Mouse (Mus musculus): ENCODE data around the gene Ctdspl. TPM values are rescaled to one million over a fixed set of nuclear protein-coding genes. Genes with fewer than 3 reads are reported as not detected.
A peak's percentile ranks its signal among the peaks of the same experiment; 100 is the strongest.

Ctdspl gene
- polyA plus RNA-seq, 1 experiment from 2014 or later, result 4.2 TPM

DNA sequence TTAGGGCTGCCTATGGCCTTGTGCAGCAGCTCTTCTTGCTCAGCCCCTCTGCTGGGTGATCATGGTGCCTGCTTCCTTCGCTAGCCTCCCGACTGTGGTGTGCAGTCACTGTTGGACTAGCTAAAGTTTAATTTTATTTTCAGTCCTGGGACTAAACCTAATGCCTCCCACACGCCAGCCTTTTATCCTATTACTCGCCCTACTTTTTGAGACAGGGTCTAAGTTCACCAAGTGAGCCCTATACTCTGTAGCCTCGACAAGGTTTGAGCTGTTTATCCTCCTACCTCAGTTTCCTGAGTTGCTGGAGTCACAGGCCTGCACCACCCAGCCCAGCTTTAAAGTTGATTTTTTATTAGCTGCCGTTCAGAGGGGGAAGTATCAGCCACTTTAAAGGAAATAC, 99.0 kb downstream of the Ctdspl start:
- DNase-seq (ENCODE audit: low spot score), result no peak

DNA sequence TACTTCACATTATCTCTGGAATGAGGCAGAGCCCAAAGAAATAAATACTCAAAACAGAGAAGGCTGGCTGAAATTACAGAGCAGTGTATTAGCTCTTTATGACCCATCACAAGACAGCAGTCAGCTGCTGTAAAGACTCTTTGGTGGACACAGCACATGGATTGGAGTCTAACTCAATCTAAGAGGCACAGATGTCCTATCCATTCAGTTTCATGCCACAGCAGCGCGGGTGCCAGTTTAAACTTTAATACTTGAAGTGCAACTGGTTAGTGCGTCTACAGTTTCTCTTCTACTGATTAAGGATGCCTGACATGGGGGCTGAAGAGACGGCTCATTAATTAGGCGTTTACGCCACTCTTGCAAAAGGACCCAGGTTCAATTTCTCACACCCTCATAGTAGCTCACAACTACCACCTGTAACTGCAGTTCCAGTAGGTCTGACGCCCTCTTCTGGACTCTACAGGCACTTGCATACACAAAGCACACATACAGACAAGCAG, 99.6 kb downstream of the Ctdspl start:
- no peak for DNase-seq (ENCODE audit: low spot score)

DNA sequence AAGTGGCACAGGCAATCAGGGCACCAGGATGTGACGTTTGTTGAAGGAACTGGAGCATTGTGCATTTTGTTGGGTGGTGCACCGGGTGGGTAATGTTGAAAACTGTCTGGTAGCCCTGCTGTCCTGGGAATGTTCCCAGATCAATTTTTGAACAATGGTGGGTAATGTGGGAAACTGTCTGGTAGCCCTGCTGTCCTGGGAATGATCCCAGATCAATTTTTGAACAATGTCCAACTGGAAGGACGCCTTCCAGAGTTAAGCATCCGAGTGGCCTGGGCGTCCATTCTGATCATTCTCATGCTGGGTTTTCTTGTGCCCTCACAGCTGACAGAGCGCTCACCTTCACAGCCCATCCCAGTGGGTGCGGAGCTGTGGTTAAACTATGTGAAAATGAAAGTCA, 101.1 kb downstream of the Ctdspl start:
- DNase-seq (ENCODE audit: low spot score), result no peak

GRCm38 (mm10) chr9:119028226-119029195, 102.3 kb downstream of the Ctdspl start:
- DNase-seq (ENCODE audit: low spot score), result no peak

GRCm38 (mm10) chr9:119029568-119029967, 103.3 kb downstream of the Ctdspl start:
- peak; percentile 35 for DNase-seq (ENCODE audit: low spot score)

DNA sequence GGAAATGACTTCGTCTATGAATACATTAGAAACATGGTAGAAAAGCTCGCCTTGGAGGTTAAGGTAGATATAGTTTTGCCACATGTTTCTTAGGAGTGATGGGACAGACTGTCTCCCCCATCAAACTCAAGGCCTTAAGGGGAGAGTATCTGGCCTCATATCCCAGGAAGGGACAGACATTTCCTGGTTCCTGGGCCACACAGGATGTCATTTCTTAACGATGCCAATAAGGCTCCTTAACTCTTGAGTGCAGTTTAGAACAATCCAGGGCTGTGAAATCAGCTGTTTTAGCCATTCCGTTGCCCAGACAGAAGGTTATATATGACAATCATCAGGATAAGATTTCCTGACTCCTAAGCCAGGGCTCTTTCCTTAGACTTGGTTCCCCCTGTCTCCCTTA, 104.8 kb downstream of the Ctdspl start:
- DNase-seq (ENCODE audit: low spot score), result no peak

DNA sequence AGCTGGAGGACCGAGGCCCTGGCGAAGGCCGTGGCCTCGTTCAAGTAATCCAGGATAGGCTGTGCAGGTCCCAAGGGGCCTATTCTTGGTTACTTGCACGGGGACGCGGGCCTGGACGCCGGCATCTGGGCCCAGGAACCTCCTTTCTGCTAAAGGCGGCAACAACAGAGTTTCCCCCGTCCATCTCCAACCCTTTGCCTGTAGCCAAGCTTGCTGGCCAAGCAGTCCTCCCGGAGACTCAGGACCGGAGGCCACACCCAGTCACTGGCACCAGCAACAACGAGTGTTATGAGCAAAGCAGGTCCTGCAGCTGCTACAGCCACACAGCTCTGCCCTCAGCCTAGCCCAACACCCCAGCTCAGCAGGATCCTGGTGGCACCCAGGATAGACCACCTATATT, 105.5 kb downstream of the Ctdspl start:
- DNase-seq (ENCODE audit: low spot score), result no peak

DNA sequence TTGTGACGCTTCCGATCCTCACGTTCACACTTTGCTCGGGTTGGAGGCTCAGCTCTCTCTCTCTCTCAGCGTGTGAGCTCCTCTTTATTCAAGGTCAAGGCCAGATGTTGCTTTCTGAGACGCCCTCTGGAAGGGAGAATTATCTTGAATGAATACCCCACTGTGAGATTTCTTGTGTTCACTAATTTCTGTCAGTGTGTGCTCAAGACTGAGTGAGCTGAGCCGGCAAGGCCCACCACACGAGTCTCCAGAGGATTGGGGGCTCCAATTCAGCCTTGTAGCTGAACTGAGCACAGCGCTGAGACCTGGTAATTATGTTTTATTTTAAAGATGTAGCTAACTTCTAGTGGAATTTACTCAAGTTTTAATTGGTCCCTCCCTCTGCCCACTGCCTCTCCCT, 106.3 kb downstream of the Ctdspl start:
- no peak for DNase-seq (ENCODE audit: low spot score)

GRCm38 (mm10) chr9:119033111-119033921, 107.1 kb downstream of the Ctdspl start:
- no peak for DNase-seq (ENCODE audit: low spot score)

DNA sequence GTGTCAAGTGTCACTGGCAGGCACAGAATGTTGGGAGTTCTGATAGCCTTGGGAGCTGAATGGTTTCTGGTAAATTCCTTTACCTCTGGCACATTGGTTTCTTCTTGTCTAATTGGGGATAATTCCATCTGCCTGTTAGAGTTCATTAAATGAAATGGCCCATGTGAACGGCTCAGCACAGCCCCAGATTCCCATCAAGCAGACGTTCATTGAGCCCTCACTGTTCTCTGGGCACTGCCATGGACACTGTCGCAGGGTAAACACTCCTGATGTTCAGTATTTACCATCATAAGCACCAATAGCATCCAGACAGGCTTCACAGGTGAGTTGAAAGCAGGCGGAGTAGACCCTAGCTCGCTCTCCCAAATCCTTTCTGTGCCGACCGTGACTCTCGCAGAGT, 107.8 kb downstream of the Ctdspl start:
- no peak for DNase-seq (ENCODE audit: low spot score)

DNA sequence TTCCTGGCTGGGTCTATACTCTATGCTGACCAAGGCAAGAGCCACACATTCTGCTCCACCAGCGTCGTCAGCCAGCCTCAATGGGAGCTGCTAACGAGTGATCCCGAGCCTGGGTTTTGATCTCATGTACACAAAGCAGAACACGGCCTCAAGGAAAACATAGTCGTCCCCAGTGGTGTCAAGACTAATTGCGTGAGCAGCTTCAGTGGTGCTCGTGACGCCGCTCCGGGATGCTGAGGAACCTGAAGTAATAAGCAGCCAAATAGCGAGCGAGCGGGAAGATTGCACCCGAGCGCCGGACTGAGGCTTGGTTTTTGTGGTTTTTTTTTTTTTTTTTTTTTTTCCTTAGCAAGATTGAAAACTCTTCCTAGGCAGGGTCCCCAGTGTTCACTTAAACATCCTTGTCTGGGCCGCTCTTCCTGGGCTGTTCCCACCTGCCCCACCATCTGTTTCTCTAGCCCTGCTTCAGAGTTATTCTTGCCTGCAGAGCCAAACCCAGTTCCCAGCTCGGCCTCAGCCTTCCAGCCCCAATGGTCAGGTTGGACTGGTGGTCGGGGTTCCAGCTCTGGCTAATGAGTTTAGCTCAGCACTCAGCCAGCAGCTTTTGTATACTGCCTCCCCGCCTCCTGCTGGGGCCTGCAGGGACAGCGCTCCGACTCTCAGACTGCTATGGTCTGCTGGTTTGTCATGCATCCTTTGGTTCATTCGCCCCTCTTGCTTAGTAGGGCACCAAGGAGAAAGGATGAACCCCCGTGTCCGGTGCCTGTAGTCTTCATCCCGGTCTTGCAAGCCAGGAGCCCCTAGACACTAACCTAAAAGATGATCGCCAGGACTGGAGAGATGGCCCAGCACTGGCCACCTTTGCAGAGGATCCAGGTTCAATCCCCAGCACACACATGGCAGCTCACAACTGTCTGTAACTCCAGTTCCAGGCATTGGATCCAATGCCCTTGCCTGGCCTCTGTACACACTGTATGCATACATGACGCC, 108.7 kb downstream of the Ctdspl start:
- DNase-seq (ENCODE audit: low spot score), result no peak

GRCm38 (mm10) chr9:119035836-119036235, 109.6 kb downstream of the Ctdspl start:
- no peak for DNase-seq (ENCODE audit: low spot score)

- DNase-seq (ENCODE audit: low spot score), result no peak
These were observed 111.0 kb downstream of the Ctdspl start for GRCm38 (mm10) chr9:119037076-119037730.

DNA sequence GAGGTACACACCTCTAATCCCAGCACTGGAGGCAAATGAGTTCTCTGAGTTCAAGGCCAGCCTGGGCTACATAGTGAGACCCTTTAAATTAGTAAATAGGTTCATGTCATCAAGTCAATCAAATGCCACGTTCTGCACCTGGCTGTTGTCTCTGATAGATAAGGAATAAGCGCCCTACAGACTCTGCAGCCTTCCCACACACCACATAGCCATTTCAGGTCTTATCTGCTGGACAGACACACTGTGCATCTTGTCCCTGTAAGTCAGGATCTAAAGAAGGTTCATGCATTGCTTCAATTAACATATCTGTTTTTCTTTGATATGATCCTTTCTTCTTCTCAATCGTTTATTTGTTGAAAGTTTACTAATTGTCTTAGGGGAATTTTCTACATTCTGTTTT, 112.3 kb downstream of the Ctdspl start:
- no peak for DNase-seq (ENCODE audit: low spot score)

DNA sequence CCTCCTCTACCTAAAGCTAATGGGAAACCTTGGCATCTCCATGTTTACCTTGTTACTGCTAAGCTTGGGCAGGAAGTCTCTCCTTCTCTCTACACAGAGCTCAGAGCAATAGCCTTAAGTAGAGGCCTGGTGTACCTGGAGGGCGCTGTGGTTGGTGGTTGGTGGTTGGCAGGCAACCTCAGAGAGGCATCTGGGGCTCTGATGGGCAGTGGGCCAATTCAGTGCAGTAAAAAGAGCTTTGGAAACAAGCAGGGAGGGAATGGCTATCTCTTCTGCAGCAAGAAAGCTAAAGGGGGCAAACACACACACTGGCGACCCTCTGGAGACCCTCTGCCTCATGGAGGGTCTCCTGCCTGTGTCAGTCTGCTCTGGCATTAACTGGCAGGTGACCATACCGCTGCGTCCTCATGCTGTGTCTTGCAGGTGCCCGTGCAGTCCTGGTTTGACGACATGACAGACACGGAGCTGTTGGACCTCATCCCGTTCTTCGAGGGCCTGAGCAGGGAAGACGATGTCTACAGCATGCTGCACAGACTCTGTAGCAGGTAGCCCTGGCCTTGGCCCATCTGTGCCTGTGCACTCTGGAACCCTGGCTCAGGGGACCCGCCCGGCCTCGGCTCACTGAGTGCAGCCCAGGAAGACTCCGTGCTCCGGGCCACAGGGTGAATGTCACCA, 114.0 kb downstream of the Ctdspl start:
- DNase-seq (ENCODE audit: low spot score), result no peak

DNA sequence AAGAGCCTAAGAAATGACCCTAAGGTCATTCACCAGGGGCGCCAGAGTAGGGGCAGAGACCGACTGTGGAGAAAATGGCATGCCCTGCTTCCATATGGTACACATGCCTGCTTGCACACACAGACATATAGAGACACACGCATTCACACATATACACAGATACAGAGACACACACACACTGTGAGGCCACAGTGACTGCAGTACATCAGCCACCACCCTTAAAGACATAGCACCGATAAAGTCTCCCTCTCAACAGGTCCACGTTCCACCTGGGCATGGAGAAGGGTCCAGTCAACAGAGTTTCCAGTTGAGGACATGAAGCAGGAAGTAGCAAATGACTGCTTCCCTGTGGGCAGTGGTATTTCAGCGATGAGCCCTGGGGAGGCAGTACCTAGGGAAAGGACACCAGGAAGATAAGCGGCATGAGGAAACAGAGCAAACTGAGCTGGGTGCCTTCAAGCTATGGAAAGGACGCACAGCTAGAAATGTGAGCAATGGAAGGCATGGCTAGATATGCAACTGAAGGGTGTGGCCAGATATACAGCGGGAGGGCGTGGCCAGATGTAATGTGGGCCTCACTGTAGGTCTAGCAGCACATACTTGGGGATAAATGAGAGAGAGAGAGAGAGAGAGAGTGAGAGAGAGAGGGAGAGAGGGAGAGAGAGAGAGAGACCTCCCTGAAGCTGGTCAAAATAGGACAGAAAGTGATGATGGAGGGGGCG, 122.1 kb downstream of the Ctdspl start:
- DNase-seq (ENCODE audit: low spot score), result no peak

- no peak for DNase-seq (ENCODE audit: low spot score)
These were observed 124.9 kb downstream of the Ctdspl start for GRCm38 (mm10) chr9:119051158-119051557.

DNA sequence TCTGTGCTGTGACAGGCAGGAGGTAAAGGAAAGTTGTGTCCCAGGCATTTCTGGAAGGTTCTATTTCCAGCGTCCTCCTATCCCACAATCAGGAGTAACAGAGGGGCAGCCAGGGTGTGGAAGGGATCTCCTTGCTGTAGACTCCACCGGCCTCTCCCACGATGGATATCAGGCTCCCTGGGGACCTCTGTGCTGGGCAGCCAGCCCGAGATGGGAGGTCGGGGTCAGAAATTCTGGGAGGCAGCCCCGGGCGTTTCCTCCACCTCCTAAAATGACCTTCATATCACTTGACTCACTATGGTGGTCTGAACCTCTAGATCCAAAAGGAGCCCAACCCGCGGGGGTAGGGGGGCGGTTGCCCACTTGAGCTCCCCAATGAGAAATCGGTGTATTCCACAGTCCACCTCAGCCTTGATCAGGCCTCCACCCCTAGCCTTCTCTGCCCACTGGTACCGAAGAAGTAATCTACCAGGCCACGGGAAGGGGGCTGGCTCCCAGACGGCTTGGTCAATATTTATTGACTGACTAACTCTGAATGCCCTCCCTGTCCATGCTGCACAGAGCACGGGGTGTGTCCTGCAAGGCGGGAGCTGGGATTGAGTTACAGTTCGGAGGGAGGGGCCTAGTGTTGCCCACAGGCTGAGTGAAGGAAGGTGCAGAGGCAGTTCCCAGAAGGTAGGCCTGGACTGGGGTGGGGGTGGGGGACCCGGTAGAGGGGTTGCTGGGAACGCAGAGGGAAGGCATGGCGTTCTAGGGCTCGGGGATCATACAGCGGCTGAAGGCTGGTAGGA, 126.1 kb downstream of the Ctdspl start, which contains the start of gene Vill:
TSS of gene Vill (plus strand) at position 625 of the 791 bp plus-strand sequence.
- DNase-seq (ENCODE audit: low spot score), result no peak
